Mouse (Mus musculus) lung, postnatal 0 days (tissue): ENCODE measurements around the gene Gm49721.
"Not testable (repeated sequence)": the region's sequence is repeated elsewhere in the genome, so short reads cannot be mapped to it uniquely, and the experiment has no call there.

Source experiments
- CTCF ChIP-seq: IDR thresholded peaks from 2 replicates; pipeline ENCODE4 v1.5.1; 2016; ENCODE audit warnings: antibody characterized with exemption, mild to moderate bottlenecking
- EP300 ChIP-seq: IDR thresholded peaks from 2 replicates; pipeline ENCODE4 v1.6.1; 2016; ENCODE audit warnings: antibody characterized with exemption, mild to moderate bottlenecking, control low read depth

DNA sequence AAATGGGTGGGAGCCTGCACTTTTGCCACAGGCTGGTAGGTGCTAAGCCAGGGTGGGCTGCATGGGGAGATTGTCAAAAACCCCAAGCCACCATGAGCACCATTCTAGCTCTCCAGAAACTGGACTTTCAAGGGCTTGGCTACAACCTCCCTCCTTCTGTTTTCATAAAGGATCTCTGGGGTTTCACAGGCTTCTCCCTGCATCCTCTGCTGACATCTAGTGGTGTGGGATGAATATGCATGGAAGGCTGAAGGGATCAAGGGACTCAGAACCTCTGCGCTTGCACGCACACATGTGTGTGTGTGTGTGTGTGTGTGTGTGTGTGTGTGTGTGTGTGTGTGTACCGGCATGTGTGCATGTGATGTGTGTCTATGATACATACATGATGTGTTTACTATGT is 95.8 kb downstream of the Gm49721 start:
- peak; percentile 69 for TF ChIP-seq CTCF
- not testable (repeated sequence) for TF ChIP-seq EP300
